Mouse (Mus musculus) cerebellum, adult 2 months (tissue): ENCODE data around the gene Ndc80. TPM values are rescaled to one million over a fixed set of nuclear protein-coding genes. Genes with fewer than 3 reads are reported as not detected.

Experiments
- DNase-seq, 2 experiments: peaks; one replicate each; pipeline ENCODE4 v3.0.0; 2021
- H3K27ac ChIP-seq: fragments of 200-500 bp; 2 replicates; pipeline ENCODE4 v1.5.1; 2012; ENCODE audit warnings: low read length, control low read depth, inconsistent platforms; ENCODE audit not compliant: insufficient read depth
- H3K27me3 ChIP-seq: fragments of 200-500 bp; 2 replicates; pipeline ENCODE4 v1.6.1; 2012; ENCODE audit warnings: inconsistent platforms, mild to moderate bottlenecking, low read length, moderate library complexity; ENCODE audit not compliant: control insufficient read depth, insufficient read depth
- H3K4me1 ChIP-seq: fragments of 200-500 bp; 2 replicates; pipeline ENCODE4 v1.6.1; 2011; ENCODE audit warnings: low read length; ENCODE audit not compliant: control insufficient read depth, insufficient read depth
- H3K4me3 ChIP-seq: fragments of 200-500 bp; replicated peaks from 2 replicates; pipeline ENCODE3; 2011; ENCODE audit warnings: mild to moderate bottlenecking, low read depth, low read length, control low read depth; ENCODE audit not compliant: insufficient read depth
- CTCF ChIP-seq: fragments of 200-500 bp; IDR thresholded peaks from 2 replicates; pipeline ENCODE4 v1.5.1; 2011; ENCODE audit warnings: low read depth, mild to moderate bottlenecking, control low read depth, low read length, moderate library complexity, borderline replicate concordance; ENCODE audit not compliant: insufficient read depth
- POLR2A ChIP-seq: fragments of 200-500 bp; IDR thresholded peaks from 2 replicates; pipeline ENCODE4 v1.6.1; 2011; ENCODE audit warnings: low read length, control low read depth, borderline replicate concordance; ENCODE audit not compliant: insufficient read depth
- WGBS: fragments of 180-500 bp; shearing (Covaris S2); methylation state at CpG from one replicate; pipeline ENCODE4 v1.1.7; 2018; 5-methylcytosine and 5-hydroxymethylcytosine counted together
- polyA plus RNA-seq: library from polyadenylated mRNA; depleted of rRNA; stranded (reverse); fragments of >200 nt; gene quantifications from 2 replicates; pipeline ENCODE4 v1.2.3, GENCODE M21; 2012

The Ndc80 gene
- polyA plus RNA-seq, 1 experiment = not detected

DNA sequence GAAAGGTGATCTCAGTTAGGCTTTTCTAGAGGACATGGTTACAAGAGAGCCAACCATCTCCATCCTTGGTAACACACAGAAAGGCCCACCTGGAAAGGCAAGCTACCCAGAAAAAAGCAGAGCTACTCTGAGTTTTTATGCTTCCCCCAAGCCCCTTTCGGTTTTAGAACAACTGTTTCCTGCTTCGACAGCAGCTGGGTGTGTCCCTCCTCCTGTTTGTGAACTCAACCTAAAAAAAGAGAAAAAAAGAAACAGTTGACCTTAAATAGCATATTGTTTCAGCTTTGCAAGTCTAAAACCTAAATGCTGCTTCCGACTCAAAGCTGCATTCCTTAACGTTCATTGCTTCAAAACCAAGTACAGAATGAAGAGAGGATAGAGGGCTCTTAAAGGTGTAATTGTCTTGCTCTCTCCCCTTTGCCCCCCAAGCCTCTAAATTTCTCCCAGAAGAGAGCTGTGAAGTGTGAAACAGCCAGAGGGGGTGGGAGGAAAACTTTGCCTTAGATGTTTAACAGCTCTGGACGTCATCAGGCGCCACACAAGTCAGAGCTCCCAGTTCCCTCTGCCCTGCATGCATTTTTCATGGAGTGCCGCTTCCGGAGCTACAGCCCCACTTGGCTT, 40.3 kb downstream of the Ndc80 start:
- WGBS = 52% methylated on average over 8 of the region's 8 CpGs
- Histone ChIP-seq H3K4me3 (no peak overlapping the region), H3K27me3 (no peaks in the 10 kb centered on the region), H3K4me1 (no peaks in the 10 kb centered on the region), H3K27ac (no peak overlapping the region)
- TF ChIP-seq POLR2A (no peak), CTCF (no peak)
- no peak for DNase-seq

DNA sequence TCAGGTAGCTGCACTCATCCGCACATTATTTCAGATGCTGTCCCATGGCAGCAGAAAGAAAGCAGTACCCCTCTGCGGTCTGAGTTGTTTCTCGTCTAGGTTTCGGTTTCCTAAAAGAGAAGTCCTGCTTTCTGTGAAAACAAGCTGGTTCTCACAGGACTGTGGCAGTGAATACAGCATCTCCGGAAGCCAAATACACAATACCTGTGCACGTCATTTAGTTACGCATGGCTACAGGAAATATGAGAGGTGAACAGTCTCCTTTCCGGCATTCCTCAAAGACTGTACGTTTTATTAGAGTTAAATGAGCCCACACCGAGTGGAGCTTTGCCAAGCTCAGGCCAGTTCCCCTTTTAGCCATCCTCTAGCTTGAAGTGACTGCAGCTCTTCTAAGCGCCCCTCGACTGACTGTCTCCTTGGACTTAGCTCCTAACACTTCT, 40.8 kb downstream of the Ndc80 start:
- Histone ChIP-seq H3K4me1 (no peaks in the 10 kb centered on the region), H3K27ac (no peak overlapping the region), H3K4me3 (no peak overlapping the region), H3K27me3 (no peaks in the 10 kb centered on the region)
- DNase-seq = no peak
- TF ChIP-seq CTCF (no peak), POLR2A (no peak)
- 38% methylated on average over 12 of the region's 12 CpGs for WGBS

DNA sequence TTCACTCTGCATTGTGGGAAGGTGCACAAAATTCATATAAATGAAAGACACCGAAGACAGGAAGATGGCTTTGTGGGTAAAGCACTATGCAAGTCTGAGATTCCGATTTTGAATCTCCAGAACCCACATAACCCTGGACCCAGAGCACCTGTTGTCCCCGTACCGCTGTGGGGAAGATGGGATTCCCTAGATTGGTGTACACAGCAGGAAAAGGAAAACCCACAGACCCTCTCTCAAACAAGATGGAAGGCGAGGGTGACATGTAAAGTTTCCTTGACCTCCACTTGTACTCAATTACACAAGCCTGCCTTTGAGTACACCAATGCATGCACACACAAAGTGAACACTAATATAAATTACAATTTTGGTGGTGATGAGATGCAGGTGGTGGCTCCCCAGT, 41.9 kb downstream of the Ndc80 start:
- 88% methylated on average over 5 of the region's 5 CpGs for WGBS
- DNase-seq = no peak
- no peaks in the 10 kb centered on the region for H3K4me1 ChIP-seq
- H3K27me3 ChIP-seq = no peaks in the 10 kb centered on the region
- H3K27ac ChIP-seq = no peak overlapping the region
- TF ChIP-seq POLR2A (no peak), CTCF (no peak)
- H3K4me3 ChIP-seq = no peak overlapping the region

DNA sequence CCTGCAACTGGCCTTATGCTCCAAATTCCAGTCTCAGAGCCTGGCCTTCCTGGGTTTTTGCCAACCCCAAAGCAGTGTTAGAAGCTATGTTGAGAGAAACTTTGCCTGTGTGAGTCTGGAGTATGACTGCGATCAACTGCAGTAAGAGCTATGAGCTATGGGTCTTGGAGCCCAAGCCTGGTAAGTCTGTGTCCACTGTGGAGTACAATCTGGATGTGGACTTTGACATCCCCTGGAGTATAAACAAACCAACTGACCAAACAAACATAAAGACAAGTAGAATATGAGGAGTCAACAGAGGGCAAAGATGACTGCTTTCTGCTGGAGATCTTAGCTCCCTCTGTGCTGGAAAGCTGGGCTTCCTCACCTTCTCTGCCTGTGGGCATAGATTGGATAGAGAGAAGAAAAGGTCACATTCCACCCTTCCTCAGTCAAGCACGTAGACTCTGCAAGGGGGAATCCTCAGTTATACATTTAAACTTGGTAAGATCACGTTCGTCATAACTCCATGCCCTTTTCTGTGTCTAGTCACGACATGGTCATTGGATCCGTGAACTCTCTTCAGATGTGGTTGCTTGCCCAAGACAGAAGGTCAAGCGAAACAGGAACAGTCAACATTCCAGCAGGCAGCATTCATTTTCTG, 43.1 kb downstream of the Ndc80 start:
- WGBS = 89% methylated on average over 7 of the region's 7 CpGs
- Histone ChIP-seq H3K27me3 (no peaks in the 10 kb centered on the region), H3K4me3 (no peak overlapping the region), H3K4me1 (no peaks in the 10 kb centered on the region), H3K27ac (no peak overlapping the region)
- no peak for DNase-seq
- TF ChIP-seq POLR2A = no peak

DNA sequence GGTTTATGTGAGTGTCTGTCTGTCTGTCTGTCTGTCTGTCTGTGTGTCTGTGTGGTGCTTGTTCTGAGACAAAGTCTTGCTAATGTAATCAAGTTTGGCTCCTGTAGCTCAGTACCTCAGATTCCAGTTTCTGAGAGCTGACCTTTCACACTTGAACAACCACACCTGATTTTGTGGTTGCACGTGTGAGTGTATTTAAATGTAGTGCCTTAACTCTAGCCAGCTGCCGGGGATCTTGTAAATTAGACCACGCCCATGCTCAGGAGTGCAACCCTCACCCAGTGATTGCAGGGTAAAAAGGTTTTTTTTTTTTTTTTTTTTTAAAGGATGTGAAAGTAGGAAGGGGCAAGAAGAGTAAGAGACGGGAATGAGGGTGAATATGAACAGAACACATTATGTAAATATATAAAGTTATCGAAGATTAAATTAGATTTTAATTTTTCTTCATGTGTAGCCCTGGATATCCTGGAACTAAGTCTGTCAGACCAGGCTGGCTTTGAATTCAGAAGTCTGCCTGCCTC, 47.2 kb downstream of the Ndc80 start:
- no peaks in the 10 kb centered on the region for H3K4me1 ChIP-seq
- DNase-seq = no peak
- no peaks in the 10 kb centered on the region for H3K27me3 ChIP-seq
- 78% methylated on average over 5 of the region's 5 CpGs for WGBS
- TF ChIP-seq POLR2A (no peak), CTCF (no peak)
- H3K4me3 ChIP-seq = no peak overlapping the region
- no peak overlapping the region for H3K27ac ChIP-seq

DNA sequence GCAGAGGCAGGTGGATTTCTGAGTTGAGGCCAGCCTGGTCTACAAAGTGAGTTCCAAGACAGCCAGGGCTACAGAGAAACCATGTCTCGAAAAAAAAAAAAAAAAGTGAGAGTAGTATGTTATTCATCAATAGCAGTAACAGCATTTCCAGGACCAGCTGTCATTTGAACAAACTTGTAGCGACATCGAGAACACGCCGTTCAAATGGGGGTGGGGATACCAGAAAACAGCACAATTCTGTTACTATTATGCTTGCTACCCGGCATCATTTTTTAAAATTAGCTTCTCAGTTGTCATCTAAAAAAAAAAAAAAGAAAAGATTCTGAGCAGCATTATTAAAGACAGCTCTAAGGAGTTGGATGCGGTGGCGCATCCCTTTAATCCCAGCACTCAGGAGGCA, 49.2 kb downstream of the Ndc80 start:
- WGBS = 95% methylated on average over 8 of the region's 8 CpGs
- TF ChIP-seq CTCF (no peak), POLR2A (no peak)
- DNase-seq = no peak
- Histone ChIP-seq H3K4me1 (no peaks in the 10 kb centered on the region; the same call in 1 of the 2 replicates), H3K27me3 (no peaks in the 10 kb centered on the region), H3K27ac (no peak overlapping the region), H3K4me3 (no peak overlapping the region)

DNA sequence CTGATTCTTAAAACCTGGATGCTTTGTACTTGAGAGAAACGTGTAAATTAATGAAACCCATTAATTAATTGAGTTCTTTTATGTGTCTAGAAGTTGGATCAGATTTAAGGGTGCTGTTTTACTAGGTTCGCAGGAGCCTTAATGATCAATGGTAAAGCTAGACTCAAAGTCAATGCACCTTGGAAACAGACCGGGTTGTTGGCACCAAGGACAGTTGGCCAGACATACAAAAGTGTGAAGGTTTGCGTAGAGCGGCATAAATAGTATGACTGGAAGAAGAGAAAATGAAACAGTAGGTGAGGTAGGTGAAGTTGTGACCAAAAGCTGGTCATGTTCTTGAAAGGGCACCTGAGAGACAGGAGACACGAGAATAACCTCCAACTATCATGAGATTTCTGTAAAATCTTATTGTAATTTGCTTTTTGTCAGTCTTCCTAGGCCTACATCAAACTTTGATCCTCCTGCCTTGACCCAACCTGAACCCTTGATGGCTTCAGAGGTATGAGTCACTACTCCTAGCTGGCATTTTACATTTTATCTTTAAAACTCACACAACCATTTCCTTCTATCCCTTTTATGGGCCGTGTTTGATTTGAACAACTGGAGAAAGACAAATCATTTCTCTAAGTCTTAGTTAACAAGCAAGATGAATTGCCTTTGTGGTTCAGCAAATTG, 50.2 kb downstream of the Ndc80 start:
- no peaks in the 10 kb centered on the region; the same call in 1 of the 2 replicates for H3K4me1 ChIP-seq
- H3K4me3 ChIP-seq = no peak overlapping the region
- no peak for DNase-seq
- H3K27me3 ChIP-seq = no peaks in the 10 kb centered on the region
- 52% methylated on average over 7 of the region's 7 CpGs for WGBS
- TF ChIP-seq POLR2A (no peak), CTCF (no peak)
- H3K27ac ChIP-seq = no peak overlapping the region

DNA sequence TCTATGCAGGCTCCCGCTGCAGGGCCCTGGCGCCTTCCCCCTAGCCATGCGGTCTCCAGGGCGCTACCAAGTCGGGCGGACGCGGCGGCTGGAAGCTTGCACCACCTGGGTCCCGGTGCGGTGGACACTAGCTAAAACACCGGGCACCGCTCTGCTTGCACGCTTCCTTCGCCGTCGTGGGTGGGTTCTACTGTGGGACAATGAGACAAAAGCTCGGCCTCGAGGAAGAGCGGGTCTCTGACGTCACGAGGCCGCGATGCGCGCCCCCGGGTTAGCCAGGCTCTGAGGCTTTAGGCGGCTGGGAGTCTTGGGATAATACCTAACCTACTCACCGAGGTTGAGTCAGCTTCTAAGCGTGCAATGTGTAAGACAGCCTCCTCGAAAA, 51.0 kb downstream of the Ndc80 start:
- DNase-seq = peak; percentile 74 to 80
- Histone ChIP-seq H3K4me1 (no peaks in the 10 kb centered on the region; the same call in 1 of the 2 replicates), H3K27ac (peak overlapping the region; percentile 86), H3K4me3 (peak overlapping the region; percentile 100), H3K27me3 (no peaks in the 10 kb centered on the region)
- 0% methylated on average over 31 of the region's 31 CpGs for WGBS
- TF ChIP-seq POLR2A (0 out of 2 replicates have a peak, but pooled peaks have one; percentile 12), CTCF (no peak)
